Mouse (Mus musculus): ENCODE data around the gene Trpm2. TPM values are rescaled to one million over a fixed set of nuclear protein-coding genes. Genes with fewer than 3 reads are reported as not detected.

The Trpm2 gene
- polyA plus RNA-seq, 1 experiment, result 21.0 TPM

GRCm38 (mm10) chr10:77974811-77975210, 4.4 kb upstream of the Trpm2 start:
- no peak for DNase-seq
- no peak for TF ChIP-seq POLR2A (IDR thresholded peaks at IDR 0.05; ENCODE audit: control insufficient read depth, extremely low read depth, insufficient read depth, low read length, poor library complexity)
- TF ChIP-seq CTCF (IDR thresholded peaks at IDR 0.05; ENCODE audit: borderline replicate concordance, control insufficient read depth, extremely low read depth, insufficient read depth, low read length, poor library complexity), result no peak
- Histone ChIP-seq H3K27ac (ENCODE audit: control insufficient read depth, insufficient read depth, low read length) (no peak overlapping the region; the same call in 1 of the 2 replicates), H3K27me3 (ENCODE audit: control insufficient read depth, insufficient read depth, low read length) (no peaks in the 10 kb centered on the region; the same call in 1 of the 2 replicates), H3K36me3 (ENCODE audit: control insufficient read depth, insufficient read depth, low read length) (no peaks in the 10 kb centered on the region), H3K4me3 (ENCODE audit: control insufficient read depth, insufficient read depth, low read length) (no peak overlapping the region), H3K4me1 (replicated peaks; ENCODE audit: control insufficient read depth, insufficient read depth, low read length) (peaks cover 12% of the 10 kb centered on the region)
- WGBS, result 75% methylated on average over 5 of the region's 5 CpGs

- peaks cover 12% of the 10 kb centered on the region for H3K4me1 ChIP-seq (replicated peaks; ENCODE audit: control insufficient read depth, insufficient read depth, low read length)
- H3K27me3 ChIP-seq (ENCODE audit: control insufficient read depth, insufficient read depth, low read length), result no peaks in the 10 kb centered on the region; the same call in 1 of the 2 replicates
- WGBS, result 15% methylated on average over 5 of the region's 5 CpGs
- no peak overlapping the region for H3K27ac ChIP-seq (ENCODE audit: control insufficient read depth, insufficient read depth, low read length)
- DNase-seq, result no peak
- no peak overlapping the region for H3K4me3 ChIP-seq (ENCODE audit: control insufficient read depth, insufficient read depth, low read length)
- TF ChIP-seq POLR2A (IDR thresholded peaks at IDR 0.05; ENCODE audit: control insufficient read depth, extremely low read depth, insufficient read depth, low read length, poor library complexity), result no peak
- TF ChIP-seq CTCF (IDR thresholded peaks at IDR 0.05; ENCODE audit: borderline replicate concordance, control insufficient read depth, extremely low read depth, insufficient read depth, low read length, poor library complexity), result no peak
- H3K36me3 ChIP-seq (ENCODE audit: control insufficient read depth, insufficient read depth, low read length), result no peaks in the 10 kb centered on the region
These were observed 4.0 kb upstream of the Trpm2 start for GRCm38 (mm10) chr10:77974323-77974722.

DNA sequence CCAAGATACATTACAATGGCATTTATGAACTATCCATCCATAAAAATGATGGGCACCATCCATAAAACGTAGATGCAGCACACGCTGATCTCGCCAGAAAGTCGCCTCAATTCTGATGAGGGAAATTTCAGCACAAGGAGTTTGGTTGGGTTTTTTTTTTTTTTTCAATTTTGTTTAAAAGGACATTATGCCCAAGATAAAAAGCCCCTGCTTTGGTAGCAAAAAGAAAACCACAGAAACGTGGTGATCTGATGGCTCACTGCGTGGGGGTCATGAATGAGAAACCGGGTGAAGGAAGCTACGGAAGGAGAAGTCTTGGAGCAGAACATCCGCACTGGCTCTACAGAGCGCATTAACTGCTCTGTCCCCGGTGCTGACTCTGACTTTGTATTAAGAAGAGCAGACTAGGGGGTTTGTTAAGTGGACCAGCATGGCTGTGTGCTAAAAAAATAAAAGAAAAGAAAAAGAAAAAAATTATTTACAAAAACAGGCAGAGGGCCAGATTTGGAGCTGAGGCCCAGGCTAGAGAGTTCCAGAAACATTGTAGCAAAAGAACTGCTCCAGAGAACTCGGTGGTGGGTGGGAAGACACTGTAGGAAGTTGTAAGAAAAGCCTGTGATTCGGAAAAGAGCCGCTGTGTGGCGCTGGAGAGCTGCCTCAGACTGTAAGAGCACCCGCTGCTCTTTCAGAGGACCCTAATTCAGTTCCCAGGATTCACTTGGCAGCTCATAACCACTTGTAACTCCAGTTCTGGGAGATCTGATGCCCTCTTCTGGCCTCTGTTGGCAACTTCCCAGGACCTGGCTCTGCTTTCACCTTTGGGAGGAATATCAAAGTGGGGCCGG, 1.6 kb upstream of the Trpm2 start:
- 53% methylated on average over 17 of the region's 17 CpGs for WGBS
- Histone ChIP-seq H3K27ac (ENCODE audit: control insufficient read depth, insufficient read depth, low read length) (no peak overlapping the region), H3K27me3 (ENCODE audit: control insufficient read depth, insufficient read depth, low read length) (no peaks in the 10 kb centered on the region; the same call in 1 of the 2 replicates), H3K4me1 (replicated peaks; ENCODE audit: control insufficient read depth, insufficient read depth, low read length) (no peaks in the 10 kb centered on the region; the same call in none of the 2 replicates), H3K36me3 (ENCODE audit: control insufficient read depth, insufficient read depth, low read length) (no peaks in the 10 kb centered on the region), H3K4me3 (ENCODE audit: control insufficient read depth, insufficient read depth, low read length) (no peak overlapping the region)
- DNase-seq, result peak; percentile 32
- TF ChIP-seq CTCF (IDR thresholded peaks at IDR 0.05; ENCODE audit: borderline replicate concordance, control insufficient read depth, extremely low read depth, insufficient read depth, low read length, poor library complexity) (no peak), POLR2A (IDR thresholded peaks at IDR 0.05; ENCODE audit: control insufficient read depth, extremely low read depth, insufficient read depth, low read length, poor library complexity) (no peak)

DNA sequence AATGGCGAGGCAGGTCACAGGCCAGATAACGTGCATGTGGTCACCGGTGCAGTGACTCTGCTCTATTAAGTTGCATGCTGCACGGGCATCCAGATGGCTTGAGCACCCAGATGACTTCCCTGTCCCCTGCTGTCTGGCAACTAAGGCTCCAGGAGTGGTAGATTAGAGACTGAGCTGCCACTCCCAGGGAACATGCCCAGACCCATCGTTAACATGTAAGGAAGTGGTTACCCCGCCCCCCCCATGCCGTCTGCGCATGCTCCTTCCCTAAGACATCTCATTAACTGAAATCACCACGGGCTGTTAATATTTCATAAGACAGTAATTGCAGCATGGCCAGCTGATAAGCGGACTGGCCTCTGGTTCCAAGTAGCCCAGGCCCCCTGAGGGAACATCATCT, 828 bp upstream of the Trpm2 start:
- Histone ChIP-seq H3K4me3 (ENCODE audit: control insufficient read depth, insufficient read depth, low read length) (no peak overlapping the region), H3K27me3 (ENCODE audit: control insufficient read depth, insufficient read depth, low read length) (no peaks in the 10 kb centered on the region; the same call in 1 of the 2 replicates), H3K27ac (ENCODE audit: control insufficient read depth, insufficient read depth, low read length) (no peak overlapping the region), H3K36me3 (ENCODE audit: control insufficient read depth, insufficient read depth, low read length) (no peaks in the 10 kb centered on the region), H3K4me1 (replicated peaks; ENCODE audit: control insufficient read depth, insufficient read depth, low read length) (no peaks in the 10 kb centered on the region; the same call in none of the 2 replicates)
- no peak for TF ChIP-seq CTCF (IDR thresholded peaks at IDR 0.05; ENCODE audit: borderline replicate concordance, control insufficient read depth, extremely low read depth, insufficient read depth, low read length, poor library complexity)
- no peak for TF ChIP-seq POLR2A (IDR thresholded peaks at IDR 0.05; ENCODE audit: control insufficient read depth, extremely low read depth, insufficient read depth, low read length, poor library complexity)
- 15% methylated on average over 10 of the region's 10 CpGs for WGBS
- no peak for DNase-seq

DNA sequence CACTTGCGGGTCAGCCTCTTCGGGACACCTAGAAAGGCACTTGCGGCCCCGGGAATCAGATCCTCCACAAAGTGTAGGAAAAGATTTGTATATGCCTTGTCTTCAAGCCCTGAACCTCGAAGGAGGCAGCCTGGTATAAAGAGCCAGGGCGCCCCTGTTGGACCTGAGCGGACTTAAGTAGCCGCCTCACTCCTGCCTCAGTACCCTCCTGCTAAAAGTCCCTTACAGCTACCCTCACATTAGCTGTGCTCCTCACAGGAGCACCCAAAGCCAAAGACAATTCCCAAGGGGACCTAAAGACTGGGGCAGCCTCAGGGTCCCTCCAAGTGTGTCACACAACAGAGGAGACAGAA, 414 bp downstream of the Trpm2 start:
- 23% methylated on average over 8 of the region's 8 CpGs for WGBS
- no peaks in the 10 kb centered on the region for H3K36me3 ChIP-seq (ENCODE audit: control insufficient read depth, insufficient read depth, low read length)
- no peak for TF ChIP-seq POLR2A (IDR thresholded peaks at IDR 0.05; ENCODE audit: control insufficient read depth, extremely low read depth, insufficient read depth, low read length, poor library complexity)
- TF ChIP-seq CTCF (IDR thresholded peaks at IDR 0.05; ENCODE audit: borderline replicate concordance, control insufficient read depth, extremely low read depth, insufficient read depth, low read length, poor library complexity), result no peak
- no peaks in the 10 kb centered on the region; the same call in 1 of the 2 replicates for H3K27me3 ChIP-seq (ENCODE audit: control insufficient read depth, insufficient read depth, low read length)
- H3K4me3 ChIP-seq (ENCODE audit: control insufficient read depth, insufficient read depth, low read length), result no peak overlapping the region
- H3K4me1 ChIP-seq (replicated peaks; ENCODE audit: control insufficient read depth, insufficient read depth, low read length), result no peaks in the 10 kb centered on the region; the same call in 1 of the 2 replicates
- no peak overlapping the region for H3K27ac ChIP-seq (ENCODE audit: control insufficient read depth, insufficient read depth, low read length)
- DNase-seq, result no peak

DNA sequence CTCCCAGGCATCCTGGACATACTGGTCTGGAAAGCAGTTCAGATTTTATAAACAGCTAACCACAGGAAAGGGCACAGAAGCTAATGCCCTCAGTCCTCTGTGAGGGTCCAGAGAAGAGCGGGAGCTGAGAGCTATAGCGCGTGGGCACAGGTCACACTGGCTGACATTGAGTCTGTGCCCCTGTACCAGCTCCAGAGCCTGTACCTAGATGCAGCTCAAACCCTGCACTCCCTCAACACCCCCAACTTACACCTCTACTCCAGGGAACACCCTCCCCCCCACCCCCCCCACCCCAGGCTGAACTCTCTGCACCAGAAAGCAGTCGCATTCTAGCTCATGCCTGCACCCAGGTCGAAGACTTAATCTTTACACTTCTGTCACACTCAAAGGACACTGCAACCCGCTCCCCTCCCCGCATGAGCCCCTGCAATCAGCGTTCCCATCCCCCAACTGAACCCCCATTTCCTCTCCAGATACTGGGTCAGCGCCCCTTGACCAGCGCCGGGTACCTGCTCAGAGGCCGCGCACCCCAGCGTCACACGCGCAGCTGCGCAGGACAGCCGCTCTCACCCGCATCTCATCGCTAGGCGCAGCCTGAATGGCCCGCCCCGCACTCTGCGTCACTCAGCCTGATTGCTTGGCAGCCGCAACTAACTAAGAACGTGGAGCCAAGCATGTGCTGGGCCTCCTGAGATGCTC, 940 bp downstream of the Trpm2 start:
- Histone ChIP-seq H3K27ac (ENCODE audit: control insufficient read depth, insufficient read depth, low read length) (no peak overlapping the region), H3K4me1 (replicated peaks; ENCODE audit: control insufficient read depth, insufficient read depth, low read length) (no peaks in the 10 kb centered on the region; the same call in 1 of the 2 replicates), H3K27me3 (ENCODE audit: control insufficient read depth, insufficient read depth, low read length) (no peaks in the 10 kb centered on the region; the same call in 1 of the 2 replicates), H3K36me3 (ENCODE audit: control insufficient read depth, insufficient read depth, low read length) (no peaks in the 10 kb centered on the region), H3K4me3 (ENCODE audit: control insufficient read depth, insufficient read depth, low read length) (no peak overlapping the region)
- no peak for TF ChIP-seq POLR2A (IDR thresholded peaks at IDR 0.05; ENCODE audit: control insufficient read depth, extremely low read depth, insufficient read depth, low read length, poor library complexity)
- TF ChIP-seq CTCF (IDR thresholded peaks at IDR 0.05; ENCODE audit: borderline replicate concordance, control insufficient read depth, extremely low read depth, insufficient read depth, low read length, poor library complexity), result no peak
- 17% methylated on average over 26 of the region's 26 CpGs for WGBS
- no peak for DNase-seq

Measured in thymus, adult 2 months (tissue).